Mouse (Mus musculus) testis, adult 10 weeks (tissue): ENCODE data around the gene Rngtt. TPM values are rescaled to one million over a fixed set of nuclear protein-coding genes. Genes with fewer than 3 reads are reported as not detected.

ENCODE experiments used
- polyA plus RNA-seq: library from polyadenylated mRNA; stranded (reverse); fragments of 350-450 nt; fragmentation: Illumina TruSeq; extraction: RNeasy Lipid Tissue Mini Kit (QIAGEN cat#74804); gene quantifications from one replicate; pipeline ENCODE4 v1.2.3, GENCODE M21; 2014; ENCODE audit warnings: low read depth, low replicate concordance

Gene Rngtt
- polyA plus RNA-seq: 24.0 TPM

DNA sequence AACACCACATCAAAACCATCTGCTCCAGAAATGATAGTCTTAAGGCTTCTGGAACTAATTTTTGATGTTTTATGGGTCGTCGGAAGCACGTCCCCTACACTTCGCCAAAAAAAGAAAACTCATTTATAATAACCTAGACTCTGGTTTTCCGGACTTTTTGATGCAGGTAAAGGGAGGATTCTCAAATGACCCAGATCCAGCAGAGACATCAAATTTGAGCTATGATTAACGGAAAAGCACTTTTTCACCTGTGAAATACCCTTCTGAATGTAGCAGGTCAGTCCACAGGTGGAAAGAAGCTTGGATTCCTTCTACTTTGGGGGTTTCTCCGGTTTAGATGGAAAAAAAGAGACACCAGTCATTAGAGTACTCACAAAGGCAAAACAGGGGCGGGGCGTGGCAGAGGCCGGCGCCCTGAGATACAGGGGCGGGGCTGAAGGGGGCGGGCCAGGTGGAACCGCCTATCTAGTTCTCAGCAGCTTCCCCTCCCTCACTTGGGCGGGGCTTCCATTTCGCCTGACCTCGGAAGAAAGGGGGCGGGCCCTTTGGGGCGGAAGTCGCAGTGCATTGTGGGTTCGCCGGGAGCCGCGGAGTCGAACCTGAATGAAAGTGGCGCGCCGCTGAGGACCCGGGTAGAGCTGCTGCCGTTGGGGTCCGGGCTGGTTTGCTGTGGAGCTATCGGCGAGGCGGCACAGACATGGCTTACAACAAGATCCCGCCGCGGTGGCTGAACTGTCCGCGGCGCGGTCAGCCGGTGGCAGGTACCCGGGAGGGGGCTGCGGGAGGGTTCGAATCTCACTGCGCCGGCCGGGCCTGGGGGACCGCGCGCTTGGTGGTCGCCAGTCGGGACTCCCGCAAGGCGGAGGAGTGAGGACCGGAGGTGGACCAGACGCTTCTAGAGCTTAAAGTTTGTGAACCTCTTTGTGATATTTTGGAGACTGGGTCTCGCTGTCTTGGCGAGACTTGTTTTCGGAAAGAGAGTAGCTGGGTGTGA, at the start of gene Rngtt:
Gene Rngtt, plus strand, starts transcription at position 548 of the 994 bp plus-strand sequence.

DNA sequence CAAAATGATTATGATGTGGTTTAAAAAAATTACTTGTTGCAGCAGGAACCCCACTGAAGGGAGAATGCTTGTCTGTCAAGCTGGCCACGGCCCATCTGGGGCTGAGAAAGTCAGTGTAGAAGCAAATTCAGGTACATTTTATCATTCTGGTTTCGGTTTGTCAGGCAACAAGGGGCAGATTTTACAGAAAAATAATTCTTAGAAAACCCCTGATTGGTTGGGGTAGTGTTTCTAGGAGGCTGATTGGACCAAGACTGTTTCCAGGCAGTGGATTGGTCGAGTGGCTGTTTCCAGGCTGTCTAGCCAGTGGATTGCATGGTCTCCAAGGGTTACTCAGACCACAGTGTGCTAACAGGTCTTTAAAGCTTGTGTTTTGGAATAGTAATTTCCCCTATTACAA, 20.1 kb upstream of the Rngtt start, which contains the start of gene Pnrc1:
Gene Pnrc1, minus strand, starts transcription at position 162 of the 400 bp plus-strand sequence.

Other genes with a start within 250 kb of the Rngtt start
- gene Gabrr2, start 247.3 kb upstream of the Rngtt start, polyA plus RNA-seq: not detected
- not detected for gene Gabrr1, start 177.8 kb upstream of the Rngtt start, polyA plus RNA-seq
- gene Pm20d2, start 120.6 kb upstream of the Rngtt start, polyA plus RNA-seq: 1.3 TPM
- 1.6 TPM for gene Srsf12, start 101.3 kb upstream of the Rngtt start, polyA plus RNA-seq
- 46.2 TPM for gene Pnrc1, start 20.1 kb upstream of the Rngtt start, polyA plus RNA-seq